Mouse (Mus musculus): ENCODE data around the gene Tbrg1.

DNA sequence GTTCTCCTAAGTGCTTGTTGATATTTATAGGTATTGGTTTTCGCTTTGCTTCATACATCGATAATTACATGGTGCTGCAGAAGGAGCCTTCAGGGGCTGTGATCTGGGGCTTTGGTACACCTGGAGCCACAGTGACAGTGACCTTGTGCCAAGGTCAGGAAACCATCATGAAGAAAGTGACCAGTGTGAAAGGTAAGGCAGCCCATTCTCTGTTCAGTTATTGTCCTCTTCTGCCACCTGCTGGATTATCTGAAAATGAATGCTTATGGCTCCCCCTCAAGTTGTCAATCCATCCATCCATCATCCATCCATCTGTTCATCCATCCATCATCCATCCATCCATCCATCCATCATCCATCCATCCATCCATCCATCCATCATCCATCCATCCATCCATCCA is 40.3 kb downstream of the Tbrg1 start:
- TF ChIP-seq GATA1 (IDR thresholded peaks at IDR 0.05; ENCODE audit: low read length) (no peak), TAL1 (IDR thresholded peaks at IDR 0.05; ENCODE audit: low read length) (no peak)
